Mouse (Mus musculus) liver, embryonic 15.5 days (tissue): ENCODE results near the gene Lnpep. TPM values are rescaled to one million over a fixed set of nuclear protein-coding genes. Genes with fewer than 3 reads are reported as not detected.
A peak's percentile ranks its signal among the peaks of the same experiment; 100 is the strongest.

Experiments
- ATAC-seq: fragments of 200-750 bp; cut with Nextera tagmentation; 2 replicates; pipeline ENCODE4 v1.8.0; 2017; ENCODE audit warnings: moderate number of reproducible peaks, mild to moderate bottlenecking, moderate library complexity; ENCODE audit not compliant: insufficient read depth
- H3K27ac ChIP-seq: fragments of 300-500 bp; sonication (generic); replicated peaks from 2 replicates; pipeline ENCODE4 v1.5.1; 2015; ENCODE audit warnings: mild to moderate bottlenecking, inconsistent platforms
- H3K27me3 ChIP-seq: fragments of 300-500 bp; sonication (generic); 2 replicates; pipeline ENCODE4 v1.6.1; 2015; ENCODE audit warnings: mild to moderate bottlenecking, inconsistent platforms
- H3K36me3 ChIP-seq: fragments of 300-500 bp; sonication (generic); replicated peaks from 2 replicates; pipeline ENCODE4 v1.6.1; 2015; ENCODE audit warnings: moderate library complexity, mild to moderate bottlenecking, inconsistent platforms
- H3K4me1 ChIP-seq: fragments of 300-500 bp; sonication (generic); replicated peaks from 2 replicates; pipeline ENCODE4 v1.6.1; 2015; ENCODE audit warnings: inconsistent platforms
- H3K4me2 ChIP-seq: fragments of 300-500 bp; sonication (generic); 2 replicates; pipeline ENCODE4 v1.6.1; 2015; ENCODE audit warnings: moderate library complexity, mild to moderate bottlenecking, inconsistent platforms
- H3K4me3 ChIP-seq: fragments of 300-500 bp; sonication (generic); replicated peaks from 2 replicates; pipeline ENCODE4 v1.5.1; 2015; ENCODE audit warnings: mild to moderate bottlenecking, inconsistent platforms
- H3K9ac ChIP-seq: fragments of 300-500 bp; sonication (generic); 2 replicates; pipeline ENCODE4 v1.6.1; 2015; ENCODE audit warnings: moderate library complexity, mild to moderate bottlenecking, inconsistent platforms
- H3K9me3 ChIP-seq: fragments of 300-500 bp; sonication (generic); replicated peaks from 2 replicates; pipeline ENCODE4 v1.6.1; 2016; ENCODE audit warnings: inconsistent platforms
- WGBS: fragments of 180-500 bp; shearing (Covaris S2); methylation state at CpG from one replicate; pipeline ENCODE4 v1.1.7; 2015; ENCODE audit warnings: mixed read lengths; ENCODE audit not compliant: insufficient replicate concordance; 5-methylcytosine and 5-hydroxymethylcytosine counted together
- polyA plus RNA-seq: library from polyadenylated mRNA; unstranded; fragments of >200 nt; fragmentation: Nextera tagmentation; extraction: Ambion mirVana; gene quantifications from 2 replicates; pipeline ENCODE4 v1.2.1, GENCODE M21; 2015

The Lnpep gene
- polyA plus RNA-seq, 1 experiment from 2014 or later: 2.9 TPM

- 18% methylated on average over 7 of the region's 7 CpGs for WGBS
- Histone ChIP-seq H3K27me3 (no peaks in the 10 kb centered on the region), H3K9ac (peak overlapping the region; percentile 90), H3K27ac (peak overlapping the region; percentile 99), H3K36me3 (no peaks in the 10 kb centered on the region), H3K4me2 (peak overlapping the region; percentile 94), H3K4me1 (peaks cover 24% of the 10 kb centered on the region), H3K4me3 (peak overlapping the region; percentile 89), H3K9me3 (no peaks in the 10 kb centered on the region)
- ATAC-seq: no peak
Measured at GRCm38 (mm10) chr17:17625887-17626679, 1.2 kb upstream of the Lnpep start.

- H3K4me3 ChIP-seq: peak overlapping the region; percentile 89
- under 1% methylated on average over 51 of the region's 51 CpGs for WGBS
- peaks cover 27% of the 10 kb centered on the region for H3K4me1 ChIP-seq
- peak; percentile 93 for ATAC-seq
- H3K4me2 ChIP-seq: peak overlapping the region; percentile 94
- H3K27ac ChIP-seq: peak overlapping the region; percentile 99
- no peaks in the 10 kb centered on the region for H3K27me3 ChIP-seq
- H3K9me3 ChIP-seq: no peaks in the 10 kb centered on the region
- no peaks in the 10 kb centered on the region for H3K36me3 ChIP-seq
- H3K9ac ChIP-seq: peak overlapping the region; percentile 90
Measured at GRCm38 (mm10) chr17:17624421-17624956, 361 bp downstream of the Lnpep start.

GRCm38 (mm10) chr17:17623890-17624420 lies 895 bp downstream of the Lnpep start:
- Histone ChIP-seq H3K27me3 (no peaks in the 10 kb centered on the region), H3K36me3 (no peaks in the 10 kb centered on the region), H3K9ac (peak overlapping the region; percentile 90), H3K4me3 (peak overlapping the region; percentile 89), H3K4me2 (peak overlapping the region; percentile 94), H3K4me1 (peaks cover 30% of the 10 kb centered on the region), H3K9me3 (no peaks in the 10 kb centered on the region), H3K27ac (peak overlapping the region; percentile 99)
- WGBS: 1% methylated on average over 42 of the region's 42 CpGs
- ATAC-seq: peak; percentile 14

- H3K36me3 ChIP-seq: no peaks in the 10 kb centered on the region
- 3% methylated on average over 7 of the region's 7 CpGs for WGBS
- peak overlapping the region; percentile 90 for H3K9ac ChIP-seq
- H3K4me2 ChIP-seq: peak overlapping the region; percentile 94
- no peak for ATAC-seq
- no peaks in the 10 kb centered on the region for H3K27me3 ChIP-seq
- H3K4me1 ChIP-seq: peaks cover 36% of the 10 kb centered on the region
- H3K9me3 ChIP-seq: no peaks in the 10 kb centered on the region
- peak overlapping the region; percentile 89 for H3K4me3 ChIP-seq
- peak overlapping the region; percentile 99 for H3K27ac ChIP-seq
Measured at GRCm38 (mm10) chr17:17623221-17623889, 1.5 kb downstream of the Lnpep start.

GRCm38 (mm10) chr17:17622576-17622975 lies 2.3 kb downstream of the Lnpep start:
- H3K36me3 ChIP-seq: no peaks in the 10 kb centered on the region
- no peaks in the 10 kb centered on the region for H3K9me3 ChIP-seq
- no peak overlapping the region for H3K9ac ChIP-seq
- no peak overlapping the region for H3K27ac ChIP-seq
- ATAC-seq: no peak
- H3K4me1 ChIP-seq: peaks cover 44% of the 10 kb centered on the region
- WGBS: 79% methylated on average over 1 of the region's 1 CpGs
- no peak overlapping the region for H3K4me3 ChIP-seq
- no peaks in the 10 kb centered on the region for H3K27me3 ChIP-seq
- H3K4me2 ChIP-seq: no peak overlapping the region

- 72% methylated on average over 3 of the region's 3 CpGs for WGBS
- no peak for ATAC-seq
- no peak overlapping the region for H3K27ac ChIP-seq
Measured at GRCm38 (mm10) chr17:17621586-17621985, 3.3 kb downstream of the Lnpep start.

GRCm38 (mm10) chr17:17618463-17618862 lies 6.4 kb downstream of the Lnpep start:
- ATAC-seq: no peak
- 77% methylated on average over 1 of the region's 1 CpGs for WGBS
- Histone ChIP-seq H3K27me3 (no peaks in the 10 kb centered on the region), H3K9ac (no peak overlapping the region), H3K36me3 (no peaks in the 10 kb centered on the region), H3K4me2 (no peak overlapping the region), H3K9me3 (no peaks in the 10 kb centered on the region), H3K4me1 (peaks cover 37% of the 10 kb centered on the region), H3K27ac (no peak overlapping the region), H3K4me3 (no peak overlapping the region)

More at GRCm38 (mm10) chr17:17621586-17621985, 3.3 kb downstream of the Lnpep start:
- H3K4me2 ChIP-seq: no peak overlapping the region
- H3K9me3 ChIP-seq: no peaks in the 10 kb centered on the region
- H3K27me3 ChIP-seq: no peaks in the 10 kb centered on the region
- H3K4me1 ChIP-seq: peaks cover 48% of the 10 kb centered on the region
- no peaks in the 10 kb centered on the region for H3K36me3 ChIP-seq
- H3K9ac ChIP-seq: no peak overlapping the region
- no peak overlapping the region for H3K4me3 ChIP-seq

- Histone ChIP-seq H3K9me3 (no peaks in the 10 kb centered on the region), H3K27ac (no peak overlapping the region), H3K4me3 (no peak overlapping the region), H3K27me3 (no peaks in the 10 kb centered on the region), H3K4me1 (peaks cover 33% of the 10 kb centered on the region), H3K36me3 (no peaks in the 10 kb centered on the region), H3K9ac (no peak overlapping the region), H3K4me2 (no peak overlapping the region)
- WGBS: 66% methylated on average over 4 of the region's 4 CpGs
- ATAC-seq: no peak
Measured at GRCm38 (mm10) chr17:17617440-17618204, 7.2 kb downstream of the Lnpep start.

- Histone ChIP-seq H3K4me3 (no peak overlapping the region), H3K27me3 (no peaks in the 10 kb centered on the region), H3K9ac (no peak overlapping the region), H3K9me3 (no peaks in the 10 kb centered on the region), H3K36me3 (no peaks in the 10 kb centered on the region), H3K4me2 (no peak overlapping the region), H3K4me1 (peaks cover 20% of the 10 kb centered on the region), H3K27ac (no peak overlapping the region)
- ATAC-seq: no peak
- 61% methylated on average over 2 of the region's 2 CpGs for WGBS
Measured at GRCm38 (mm10) chr17:17612336-17612735, 12.5 kb downstream of the Lnpep start.

- 40% methylated on average over 3 of the region's 3 CpGs for WGBS
- no peak overlapping the region for H3K4me2 ChIP-seq
- peaks cover 18% of the 10 kb centered on the region for H3K4me1 ChIP-seq
- ATAC-seq: no peak; the same call in 1 of the 2 replicates
- H3K4me3 ChIP-seq: no peak overlapping the region
- H3K9ac ChIP-seq: no peak overlapping the region
- no peaks in the 10 kb centered on the region for H3K27me3 ChIP-seq
- H3K36me3 ChIP-seq: no peaks in the 10 kb centered on the region
- no peaks in the 10 kb centered on the region for H3K9me3 ChIP-seq
- no peak overlapping the region for H3K27ac ChIP-seq
Measured at GRCm38 (mm10) chr17:17609523-17609922, 15.3 kb downstream of the Lnpep start.
